Mouse (Mus musculus) limb, embryonic 15.5 days (tissue): Measurements from ENCODE around the gene Gdpd5. TPM values are rescaled to one million over a fixed set of nuclear protein-coding genes. Genes with fewer than 3 reads are reported as not detected.

Experiments
- ATAC-seq: fragments of 200-750 bp; cut with Nextera tagmentation; 2 replicates; pipeline ENCODE4 v1.8.0; 2017; ENCODE audit warnings: low read depth, moderate TSS enrichment; ENCODE audit not compliant: insufficient number of reproducible peaks, low FRiP score, low TSS enrichment
- H3K27ac ChIP-seq: fragments of 300-500 bp; sonication (generic); 2 replicates; pipeline ENCODE4 v1.5.1; 2015; ENCODE audit warnings: moderate library complexity, mild to moderate bottlenecking, inconsistent platforms
- H3K27me3 ChIP-seq: fragments of 300-500 bp; sonication (generic); 2 replicates; pipeline ENCODE4 v1.6.1; 2015; ENCODE audit warnings: inconsistent platforms
- H3K36me3 ChIP-seq: fragments of 300-500 bp; sonication (generic); 2 replicates; pipeline ENCODE4 v1.6.1; 2015; ENCODE audit warnings: inconsistent platforms
- H3K4me1 ChIP-seq: fragments of 300-500 bp; sonication (generic); 2 replicates; pipeline ENCODE4 v1.6.1; 2015; ENCODE audit warnings: inconsistent platforms
- H3K4me2 ChIP-seq: fragments of 300-500 bp; sonication (generic); 2 replicates; pipeline ENCODE4 v1.6.1; 2015; ENCODE audit warnings: mild to moderate bottlenecking, inconsistent platforms
- H3K4me3 ChIP-seq: fragments of 300-500 bp; sonication (generic); 2 replicates; pipeline ENCODE4 v1.5.1; 2015; ENCODE audit warnings: mild to moderate bottlenecking, inconsistent platforms
- H3K9ac ChIP-seq: fragments of 300-500 bp; sonication (generic); 2 replicates; pipeline ENCODE4 v1.6.1; 2015; ENCODE audit warnings: inconsistent platforms
- H3K9me3 ChIP-seq: fragments of 300-500 bp; sonication (generic); 2 replicates; pipeline ENCODE4 v1.6.1; 2016; ENCODE audit warnings: inconsistent platforms
- WGBS: fragments of 180-500 bp; shearing (Covaris S2); methylation state at CpG from one replicate; pipeline ENCODE4 v1.1.7; 2015; 5-methylcytosine and 5-hydroxymethylcytosine counted together
- polyA plus RNA-seq: library from polyadenylated mRNA; unstranded; fragments of >200 nt; fragmentation: Nextera tagmentation; extraction: Ambion mirVana; gene quantifications from 2 replicates; pipeline ENCODE4 v1.2.1, GENCODE M21; 2015

Gene Gdpd5
- polyA plus RNA-seq, 1 experiment from 2014 or later, result 13.8 TPM

GRCm38 (mm10) chr7:99375455-99375854 lies 5.8 kb upstream of the Gdpd5 start:
- no peak overlapping the region for H3K9ac ChIP-seq
- H3K4me1 ChIP-seq, result peaks cover 8% of the 10 kb centered on the region; the same call in 1 of the 2 replicates
- no peak overlapping the region for H3K4me2 ChIP-seq
- no peak overlapping the region for H3K27ac ChIP-seq
- WGBS, result 4% methylated on average over 4 of the region's 4 CpGs
- no peaks in the 10 kb centered on the region for H3K9me3 ChIP-seq
- ATAC-seq, result no peak
- no peak overlapping the region for H3K4me3 ChIP-seq
- peaks cover 3% of the 10 kb centered on the region; the same call in 1 of the 2 replicates for H3K27me3 ChIP-seq
- H3K36me3 ChIP-seq, result no peaks in the 10 kb centered on the region

GRCm38 (mm10) chr7:99378870-99379269 lies 2.3 kb upstream of the Gdpd5 start:
- no peak for ATAC-seq
- no peaks in the 10 kb centered on the region for H3K36me3 ChIP-seq
- no peaks in the 10 kb centered on the region for H3K9me3 ChIP-seq
- no peak overlapping the region for H3K4me3 ChIP-seq
- H3K4me1 ChIP-seq, result peaks cover 34% of the 10 kb centered on the region
- no peak overlapping the region for H3K9ac ChIP-seq
- H3K4me2 ChIP-seq, result no peak overlapping the region
- H3K27me3 ChIP-seq, result peaks cover 8% of the 10 kb centered on the region; the same call in 1 of the 2 replicates
- WGBS, result 66% methylated on average over 8 of the region's 8 CpGs
- H3K27ac ChIP-seq, result no peak overlapping the region

- no peaks in the 10 kb centered on the region for H3K9me3 ChIP-seq
- H3K27me3 ChIP-seq, result peaks cover 8% of the 10 kb centered on the region; the same call in 1 of the 2 replicates
- peaks cover 43% of the 10 kb centered on the region for H3K4me1 ChIP-seq
- peak; percentile 74 for ATAC-seq
- no peaks in the 10 kb centered on the region for H3K36me3 ChIP-seq
- H3K27ac ChIP-seq, result peak overlapping the region; percentile 97
- H3K9ac ChIP-seq, result peak overlapping the region; percentile 68
- H3K4me2 ChIP-seq, result peak overlapping the region; percentile 97
- under 1% methylated on average over 24 of the region's 24 CpGs for WGBS
- peak overlapping the region; percentile 64 for H3K4me3 ChIP-seq
Measured at GRCm38 (mm10) chr7:99380491-99381213, 562 bp upstream of the Gdpd5 start.

- H3K36me3 ChIP-seq, result no peaks in the 10 kb centered on the region
- peak overlapping the region; percentile 97 for H3K4me2 ChIP-seq
- H3K4me1 ChIP-seq, result peaks cover 43% of the 10 kb centered on the region
- peak overlapping the region; percentile 64 for H3K4me3 ChIP-seq
- peak overlapping the region; percentile 78 for H3K27ac ChIP-seq
- H3K9me3 ChIP-seq, result no peaks in the 10 kb centered on the region
- H3K9ac ChIP-seq, result peak overlapping the region; percentile 64
- H3K27me3 ChIP-seq, result peaks cover 8% of the 10 kb centered on the region; the same call in 1 of the 2 replicates
- no peak for ATAC-seq
- WGBS, result 12% methylated on average over 30 of the region's 30 CpGs
Measured at GRCm38 (mm10) chr7:99382088-99383000, 1.1 kb downstream of the Gdpd5 start.

GRCm38 (mm10) chr7:99383246-99383645 lies 2.0 kb downstream of the Gdpd5 start:
- H3K4me1 ChIP-seq, result peaks cover 43% of the 10 kb centered on the region
- H3K27me3 ChIP-seq, result peaks cover 8% of the 10 kb centered on the region; the same call in 1 of the 2 replicates
- ATAC-seq, result no peak
- peak overlapping the region; percentile 14; the same call in 1 of the 2 replicates for H3K9ac ChIP-seq
- H3K27ac ChIP-seq, result 0 out of 2 replicates have a peak overlapping the region, but pooled peaks have one; percentile 13
- no peaks in the 10 kb centered on the region for H3K9me3 ChIP-seq
- 60% methylated on average over 5 of the region's 5 CpGs for WGBS
- H3K4me2 ChIP-seq, result peak overlapping the region; percentile 97
- H3K4me3 ChIP-seq, result peak overlapping the region; percentile 64
- no peaks in the 10 kb centered on the region for H3K36me3 ChIP-seq

- no peaks in the 10 kb centered on the region for H3K9me3 ChIP-seq
- 33% methylated on average over 4 of the region's 4 CpGs for WGBS
- H3K27ac ChIP-seq, result peak overlapping the region; percentile 13
- no peak overlapping the region for H3K4me3 ChIP-seq
- H3K36me3 ChIP-seq, result no peaks in the 10 kb centered on the region
- H3K4me2 ChIP-seq, result peak overlapping the region; percentile 97; the same call in 1 of the 2 replicates
- peaks cover 43% of the 10 kb centered on the region for H3K4me1 ChIP-seq
- H3K27me3 ChIP-seq, result peaks cover 8% of the 10 kb centered on the region; the same call in 1 of the 2 replicates
- ATAC-seq, result no peak
- no peak overlapping the region for H3K9ac ChIP-seq
Measured at GRCm38 (mm10) chr7:99384101-99384611, 2.9 kb downstream of the Gdpd5 start.

GRCm38 (mm10) chr7:99386030-99386429 lies 4.8 kb downstream of the Gdpd5 start:
- no peak for ATAC-seq
- H3K27ac ChIP-seq, result no peak overlapping the region
- peaks cover 32% of the 10 kb centered on the region for H3K4me1 ChIP-seq
- H3K9ac ChIP-seq, result no peak overlapping the region
- H3K27me3 ChIP-seq, result peaks cover 8% of the 10 kb centered on the region; the same call in 1 of the 2 replicates
- H3K4me3 ChIP-seq, result no peak overlapping the region
- 53% methylated on average over 5 of the region's 5 CpGs for WGBS
- no peaks in the 10 kb centered on the region for H3K9me3 ChIP-seq
- no peaks in the 10 kb centered on the region for H3K36me3 ChIP-seq
- H3K4me2 ChIP-seq, result no peak overlapping the region

GRCm38 (mm10) chr7:99386811-99387210 lies 5.6 kb downstream of the Gdpd5 start:
- no peak overlapping the region for H3K27ac ChIP-seq
- no peak overlapping the region for H3K4me2 ChIP-seq
- no peaks in the 10 kb centered on the region for H3K36me3 ChIP-seq
- no peak overlapping the region for H3K9ac ChIP-seq
- no peaks in the 10 kb centered on the region for H3K9me3 ChIP-seq
- ATAC-seq, result no peak
- WGBS, result 84% methylated on average over 4 of the region's 4 CpGs
- peaks cover 8% of the 10 kb centered on the region; the same call in 1 of the 2 replicates for H3K27me3 ChIP-seq
- H3K4me3 ChIP-seq, result no peak overlapping the region
- H3K4me1 ChIP-seq, result peaks cover 38% of the 10 kb centered on the region

- no peaks in the 10 kb centered on the region for H3K9me3 ChIP-seq
- H3K9ac ChIP-seq, result no peak overlapping the region
- 0 out of 2 replicates have a peak, but pooled peaks cover 4% of the 10 kb centered on the region for H3K27me3 ChIP-seq
- ATAC-seq, result no peak
- peaks cover 37% of the 10 kb centered on the region for H3K4me1 ChIP-seq
- H3K4me3 ChIP-seq, result no peak overlapping the region
- no peak overlapping the region for H3K27ac ChIP-seq
- 90% methylated on average over 5 of the region's 5 CpGs for WGBS
- H3K4me2 ChIP-seq, result no peak overlapping the region
- H3K36me3 ChIP-seq, result no peaks in the 10 kb centered on the region
Measured at GRCm38 (mm10) chr7:99387356-99387755, 6.1 kb downstream of the Gdpd5 start.

GRCm38 (mm10) chr7:99390559-99390958 lies 9.3 kb downstream of the Gdpd5 start:
- ATAC-seq, result no peak
- no peak overlapping the region for H3K4me2 ChIP-seq
- peaks cover 31% of the 10 kb centered on the region for H3K4me1 ChIP-seq
- H3K9ac ChIP-seq, result no peak overlapping the region
- no peak overlapping the region for H3K4me3 ChIP-seq
- H3K36me3 ChIP-seq, result no peaks in the 10 kb centered on the region
- H3K27ac ChIP-seq, result no peak overlapping the region
- H3K9me3 ChIP-seq, result no peaks in the 10 kb centered on the region
- H3K27me3 ChIP-seq, result no peaks in the 10 kb centered on the region
- WGBS, result 39% methylated on average over 4 of the region's 4 CpGs

- peak overlapping the region; percentile 8; the same call in 1 of the 2 replicates for H3K9ac ChIP-seq
- H3K27me3 ChIP-seq, result no peaks in the 10 kb centered on the region
- no peak overlapping the region for H3K4me3 ChIP-seq
- no peak overlapping the region for H3K27ac ChIP-seq
- no peak overlapping the region for H3K4me2 ChIP-seq
- H3K4me1 ChIP-seq, result peaks cover 40% of the 10 kb centered on the region
- no peak for ATAC-seq
- WGBS, result 64% methylated on average over 2 of the region's 2 CpGs
- no peaks in the 10 kb centered on the region for H3K9me3 ChIP-seq
- no peaks in the 10 kb centered on the region for H3K36me3 ChIP-seq
Measured at GRCm38 (mm10) chr7:99392696-99393095, 11.5 kb downstream of the Gdpd5 start.
